Mouse (Mus musculus): Measurements from ENCODE around the gene Spo11.

- TF ChIP-seq CTCF (IDR thresholded peaks at IDR 0.05; ENCODE audit: control insufficient read depth, insufficient read depth, insufficient replicate concordance, low read depth, low read length) (no peak), POLR2A (IDR thresholded peaks at IDR 0.05; ENCODE audit: control insufficient read depth, low read depth, low read length) (no peak)
Measured at GRCm38 (mm10) chr2:173042504-173043162, 65.1 kb downstream of the Spo11 start.

All from testis, adult 2 months (tissue).